Mouse (Mus musculus) megakaryocyte, embryonic 14.5 days (primary cell): ENCODE data around the gene Ltbp1. TPM values are rescaled to one million over a fixed set of nuclear protein-coding genes. Genes with fewer than 3 reads are reported as not detected.

Experiments
- H3K27me3 ChIP-seq: replicated peaks from 2 replicates; pipeline ENCODE3; 2012; ENCODE audit warnings: inconsistent platforms
- H3K36me3 ChIP-seq: replicated peaks from 2 replicates; pipeline ENCODE3; 2012; ENCODE audit warnings: low read length, inconsistent platforms, mixed read lengths
- H3K4me1 ChIP-seq: 2 replicates; pipeline ENCODE4 v1.6.1; 2012; ENCODE audit warnings: inconsistent platforms
- H3K4me3 ChIP-seq: replicated peaks from 2 replicates; pipeline ENCODE3; 2012; ENCODE audit warnings: moderate library complexity, mild to moderate bottlenecking, inconsistent platforms
- H3K9me3 ChIP-seq: 2 replicates; pipeline ENCODE4 v1.6.1; 2012; ENCODE audit warnings: inconsistent platforms
- FLI1 ChIP-seq: IDR thresholded peaks from 2 replicates; pipeline ENCODE4 v1.6.1; 2012; ENCODE audit warnings: low read length, inconsistent platforms, mixed read lengths
- GATA1 ChIP-seq: IDR thresholded peaks from 3 replicates; pipeline ENCODE4 v1.6.1; 2012; ENCODE audit warnings: mixed read lengths, low read length, inconsistent platforms, borderline replicate concordance
- polyA plus RNA-seq: library from polyadenylated mRNA; stranded (reverse); fragments of >175 nt; gene quantifications from 2 replicates; pipeline ENCODE4 v1.2.3, GENCODE M21; 2012; ENCODE audit warnings: low replicate concordance; ENCODE audit not compliant: insufficient read depth

Gene Ltbp1
- polyA plus RNA-seq, 1 experiment = 30.6 TPM

- no peak for TF ChIP-seq GATA1
- no peak for TF ChIP-seq FLI1
These were observed 366.3 kb downstream of the Ltbp1 start for GRCm38 (mm10) chr17:75371650-75372049.

GRCm38 (mm10) chr17:75372371-75372770 is 367.0 kb downstream of the Ltbp1 start:
- no peak for TF ChIP-seq FLI1
- no peak for TF ChIP-seq GATA1
- Histone ChIP-seq H3K36me3 (peaks cover 94% of the 10 kb centered on the region), H3K4me3 (no peak overlapping the region)

More at GRCm38 (mm10) chr17:75371650-75372049, 366.3 kb downstream of the Ltbp1 start:
- Histone ChIP-seq H3K4me1 (peaks cover 33% of the 10 kb centered on the region), H3K36me3 (peaks cover 96% of the 10 kb centered on the region), H3K9me3 (no peaks in the 10 kb centered on the region), H3K4me3 (no peak overlapping the region), H3K27me3 (no peaks in the 10 kb centered on the region)

GRCm38 (mm10) chr17:75374287-75375024 is 369.1 kb downstream of the Ltbp1 start:
- peaks cover 13% of the 10 kb centered on the region for H3K4me1 ChIP-seq
- no peak overlapping the region for H3K4me3 ChIP-seq
- no peaks in the 10 kb centered on the region for H3K27me3 ChIP-seq
- TF ChIP-seq GATA1 (no peak), FLI1 (no peak)
- peaks cover 94% of the 10 kb centered on the region for H3K36me3 ChIP-seq
- H3K9me3 ChIP-seq = no peaks in the 10 kb centered on the region

More at GRCm38 (mm10) chr17:75372371-75372770, 367.0 kb downstream of the Ltbp1 start:
- H3K9me3 ChIP-seq = no peaks in the 10 kb centered on the region
- peaks cover 33% of the 10 kb centered on the region for H3K4me1 ChIP-seq
- H3K27me3 ChIP-seq = no peaks in the 10 kb centered on the region

- Histone ChIP-seq H3K36me3 (peaks cover 95% of the 10 kb centered on the region), H3K4me3 (no peak overlapping the region), H3K9me3 (no peaks in the 10 kb centered on the region), H3K27me3 (no peaks in the 10 kb centered on the region), H3K4me1 (peaks cover 10% of the 10 kb centered on the region)
- no peak for TF ChIP-seq FLI1
- TF ChIP-seq GATA1 = no peak
These were observed 373.0 kb downstream of the Ltbp1 start for GRCm38 (mm10) chr17:75378256-75378871.

- Histone ChIP-seq H3K4me1 (no peaks in the 10 kb centered on the region; the same call in 1 of the 2 replicates), H3K4me3 (no peak overlapping the region), H3K9me3 (no peaks in the 10 kb centered on the region), H3K36me3 (peaks cover 95% of the 10 kb centered on the region), H3K27me3 (no peaks in the 10 kb centered on the region)
- TF ChIP-seq FLI1 (no peak), GATA1 (no peak)
These were observed 374.8 kb downstream of the Ltbp1 start for GRCm38 (mm10) chr17:75380167-75380566.

GRCm38 (mm10) chr17:75388402-75388801 is 383.0 kb downstream of the Ltbp1 start:
- H3K4me1 ChIP-seq = 0 out of 2 replicates have a peak, but pooled peaks cover 2% of the 10 kb centered on the region
- peaks cover 92% of the 10 kb centered on the region for H3K36me3 ChIP-seq
- TF ChIP-seq GATA1 (no peak), FLI1 (no peak)
- no peaks in the 10 kb centered on the region for H3K27me3 ChIP-seq
- H3K9me3 ChIP-seq = no peaks in the 10 kb centered on the region
- no peak overlapping the region for H3K4me3 ChIP-seq

GRCm38 (mm10) chr17:75390142-75390541 is 384.8 kb downstream of the Ltbp1 start:
- TF ChIP-seq GATA1 (no peak), FLI1 (no peak)
- peaks cover 75% of the 10 kb centered on the region for H3K36me3 ChIP-seq
- H3K27me3 ChIP-seq = no peaks in the 10 kb centered on the region
- 0 out of 2 replicates have a peak, but pooled peaks cover 2% of the 10 kb centered on the region for H3K4me1 ChIP-seq
- H3K9me3 ChIP-seq = no peaks in the 10 kb centered on the region
- H3K4me3 ChIP-seq = no peak overlapping the region

- no peaks in the 10 kb centered on the region for H3K27me3 ChIP-seq
- no peak for TF ChIP-seq GATA1
- TF ChIP-seq FLI1 = no peak
- H3K9me3 ChIP-seq = no peaks in the 10 kb centered on the region
- H3K36me3 ChIP-seq = peaks cover 60% of the 10 kb centered on the region
- no peak overlapping the region for H3K4me3 ChIP-seq
- H3K4me1 ChIP-seq = 0 out of 2 replicates have a peak, but pooled peaks cover 2% of the 10 kb centered on the region
These were observed 386.2 kb downstream of the Ltbp1 start for GRCm38 (mm10) chr17:75391429-75392192.

- H3K36me3 ChIP-seq = no peaks in the 10 kb centered on the region
- no peak for TF ChIP-seq GATA1
- TF ChIP-seq FLI1 = no peak
- H3K4me3 ChIP-seq = no peak overlapping the region
- no peaks in the 10 kb centered on the region for H3K27me3 ChIP-seq
- H3K9me3 ChIP-seq = 0 out of 2 replicates have a peak, but pooled peaks cover 3% of the 10 kb centered on the region
- H3K4me1 ChIP-seq = peaks cover 7% of the 10 kb centered on the region
These were observed 401.0 kb downstream of the Ltbp1 start for GRCm38 (mm10) chr17:75406405-75406804.
